Mouse (Mus musculus) heart, postnatal 0 days (tissue): Measurements from ENCODE around the gene Gabbr1. TPM values are rescaled to one million over a fixed set of nuclear protein-coding genes. Genes with fewer than 3 reads are reported as not detected.

ENCODE experiments used
- ATAC-seq: fragments of 200-750 bp; cut with Nextera tagmentation; 2 replicates; pipeline ENCODE4 v1.8.0; 2017; ENCODE audit warnings: low read depth, moderate number of reproducible peaks, moderate library complexity; ENCODE audit not compliant: insufficient read depth
- DNase-seq: peaks from one replicate; pipeline ENCODE4 v3.0.0-alpha.2; 2016; ENCODE audit warnings: low spot score
- H3K27ac ChIP-seq: fragments of 300-500 bp; sonication (generic); 2 replicates; pipeline ENCODE4 v1.5.1; 2014; ENCODE audit warnings: low read depth, mild to moderate bottlenecking
- H3K27me3 ChIP-seq: fragments of 300-500 bp; sonication (generic); 2 replicates; pipeline ENCODE4 v1.6.1; 2014; ENCODE audit warnings: low read length, mixed read lengths; ENCODE audit not compliant: control insufficient read depth, insufficient read depth
- H3K36me3 ChIP-seq: fragments of 300-500 bp; sonication (generic); replicated peaks from 2 replicates; pipeline ENCODE4 v1.6.1; 2014; ENCODE audit warnings: low read length, mixed read lengths; ENCODE audit not compliant: control insufficient read depth, insufficient read depth
- H3K4me1 ChIP-seq: fragments of 300-500 bp; sonication (generic); 2 replicates; pipeline ENCODE4 v1.6.1; 2014; ENCODE audit warnings: antibody characterized with exemption; ENCODE audit not compliant: control insufficient read depth, insufficient read depth
- H3K4me2 ChIP-seq: fragments of 300-500 bp; sonication (generic); 2 replicates; pipeline ENCODE4 v1.6.1; 2014; ENCODE audit warnings: low read depth, mild to moderate bottlenecking, low read length, moderate library complexity
- H3K4me3 ChIP-seq: fragments of 300-500 bp; sonication (generic); 2 replicates; pipeline ENCODE4 v1.5.1; 2014; ENCODE audit warnings: low read depth, low read length
- H3K9ac ChIP-seq: fragments of 300-500 bp; sonication (generic); replicated peaks from 2 replicates; pipeline ENCODE4 v1.6.1; 2014; ENCODE audit warnings: low read depth, low read length, mixed read lengths
- H3K9me3 ChIP-seq: fragments of 300-500 bp; sonication (generic); replicated peaks from 2 replicates; pipeline ENCODE4 v1.6.1; 2016; ENCODE audit warnings: low read length; ENCODE audit not compliant: control insufficient read depth
- CTCF ChIP-seq: IDR thresholded peaks from 2 replicates; pipeline ENCODE4 v1.5.1; 2016; ENCODE audit warnings: antibody characterized with exemption, control low read depth, low read depth
- EP300 ChIP-seq: IDR thresholded peaks from 2 replicates; pipeline ENCODE4 v1.6.1; 2016; ENCODE audit warnings: antibody characterized with exemption, low read depth
- WGBS: fragments of 180-500 bp; shearing (Covaris S2); extraction: QIAGEN DNeasy Blood & Tissue Kit; methylation state at CpG from one replicate; pipeline ENCODE4 v1.1.7; 2014; 5-methylcytosine and 5-hydroxymethylcytosine counted together
- polyA plus RNA-seq: library from polyadenylated mRNA; unstranded; fragments of >200 nt; fragmentation: Nextera tagmentation; extraction: Ambion mirVana; gene quantifications from 2 replicates; pipeline ENCODE4 v1.2.1, GENCODE M21; 2015
- total RNA-seq: library from RNA; depleted of rRNA; stranded (reverse); fragments of >200 nt; gene quantifications from 2 replicates; pipeline ENCODE4 v1.2.3, GENCODE M21; 2014; ENCODE audit warnings: low replicate concordance

Gabbr1 gene
- total and polyA plus RNA-seq, 2 experiments from 2014 or later, result 1.8 to 4.8 TPM

DNA sequence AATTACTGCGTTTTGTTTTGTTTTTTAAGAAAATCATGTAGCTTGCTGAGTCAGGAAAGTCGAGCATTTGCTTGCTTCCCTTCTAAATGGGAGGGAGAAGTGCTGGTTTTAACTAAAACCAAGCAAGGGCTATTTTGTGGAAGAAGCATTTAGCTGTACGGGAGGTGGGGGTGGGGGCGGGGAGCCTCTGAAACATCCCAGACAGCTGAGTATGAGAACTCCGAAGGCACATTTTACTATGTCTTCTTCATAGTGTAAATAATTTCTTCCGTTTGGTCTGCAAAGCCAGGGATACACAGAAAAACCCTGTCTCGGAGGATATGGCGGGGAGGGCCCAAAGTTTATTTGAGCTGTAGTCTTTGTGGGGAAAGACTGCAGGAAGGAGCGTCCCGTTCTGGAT lies 17.6 kb upstream of the Gabbr1 start:
- TF ChIP-seq CTCF, result no peak
- no peak for TF ChIP-seq EP300

GRCm38 (mm10) chr17:37028683-37029120 lies 17.1 kb upstream of the Gabbr1 start:
- peak overlapping the region; percentile 61 for H3K4me2 ChIP-seq

More for the DNA sequence above, 17.6 kb upstream of the Gabbr1 start:
- H3K27ac ChIP-seq, result peak overlapping the region; percentile 68
- H3K4me1 ChIP-seq, result no peaks in the 10 kb centered on the region
- peak overlapping the region; percentile 61 for H3K4me2 ChIP-seq
- DNase-seq (no peak), ATAC-seq (no peak)
- 7% methylated on average over 10 of the region's 10 CpGs for WGBS
- H3K36me3 ChIP-seq, result no peaks in the 10 kb centered on the region
- H3K9ac ChIP-seq, result no peak overlapping the region
- H3K9me3 ChIP-seq, result no peaks in the 10 kb centered on the region
- H3K4me3 ChIP-seq, result peak overlapping the region; percentile 58
- H3K27me3 ChIP-seq, result no peaks in the 10 kb centered on the region

GRCm38 (mm10) chr17:37029162-37029561 lies 16.6 kb upstream of the Gabbr1 start:
- 72% methylated on average over 8 of the region's 8 CpGs for WGBS
- Histone ChIP-seq H3K27me3 (no peaks in the 10 kb centered on the region), H3K27ac (peak overlapping the region; percentile 68), H3K9ac (no peak overlapping the region), H3K9me3 (no peaks in the 10 kb centered on the region), H3K4me3 (peak overlapping the region; percentile 58), H3K4me2 (peak overlapping the region; percentile 61), H3K4me1 (no peaks in the 10 kb centered on the region), H3K36me3 (no peaks in the 10 kb centered on the region)
- ATAC-seq (no peak), DNase-seq (no peak)
- TF ChIP-seq EP300 (no peak), CTCF (no peak)

More at GRCm38 (mm10) chr17:37028683-37029120, 17.1 kb upstream of the Gabbr1 start:
- Histone ChIP-seq H3K4me1 (no peaks in the 10 kb centered on the region), H3K36me3 (no peaks in the 10 kb centered on the region), H3K9me3 (no peaks in the 10 kb centered on the region), H3K9ac (no peak overlapping the region; the same call in 1 of the 2 replicates), H3K4me3 (peak overlapping the region; percentile 58), H3K27me3 (no peaks in the 10 kb centered on the region), H3K27ac (peak overlapping the region; percentile 68)
- ATAC-seq (peak; percentile 99), DNase-seq (peak; percentile 94)
- TF ChIP-seq CTCF (no peak), EP300 (no peak)
- WGBS, result 1% methylated on average over 14 of the region's 14 CpGs

GRCm38 (mm10) chr17:37039127-37039894 lies 6.5 kb upstream of the Gabbr1 start:
- Histone ChIP-seq H3K4me3 (no peak overlapping the region), H3K27me3 (no peaks in the 10 kb centered on the region), H3K4me2 (no peak overlapping the region), H3K4me1 (no peaks in the 10 kb centered on the region), H3K27ac (no peak overlapping the region), H3K36me3 (no peaks in the 10 kb centered on the region), H3K9me3 (no peaks in the 10 kb centered on the region), H3K9ac (no peak overlapping the region)
- no peak for TF ChIP-seq CTCF
- no peak for TF ChIP-seq EP300
- ATAC-seq (no peak), DNase-seq (no peak)
- WGBS, result 61% methylated on average over 2 of the region's 2 CpGs

DNA sequence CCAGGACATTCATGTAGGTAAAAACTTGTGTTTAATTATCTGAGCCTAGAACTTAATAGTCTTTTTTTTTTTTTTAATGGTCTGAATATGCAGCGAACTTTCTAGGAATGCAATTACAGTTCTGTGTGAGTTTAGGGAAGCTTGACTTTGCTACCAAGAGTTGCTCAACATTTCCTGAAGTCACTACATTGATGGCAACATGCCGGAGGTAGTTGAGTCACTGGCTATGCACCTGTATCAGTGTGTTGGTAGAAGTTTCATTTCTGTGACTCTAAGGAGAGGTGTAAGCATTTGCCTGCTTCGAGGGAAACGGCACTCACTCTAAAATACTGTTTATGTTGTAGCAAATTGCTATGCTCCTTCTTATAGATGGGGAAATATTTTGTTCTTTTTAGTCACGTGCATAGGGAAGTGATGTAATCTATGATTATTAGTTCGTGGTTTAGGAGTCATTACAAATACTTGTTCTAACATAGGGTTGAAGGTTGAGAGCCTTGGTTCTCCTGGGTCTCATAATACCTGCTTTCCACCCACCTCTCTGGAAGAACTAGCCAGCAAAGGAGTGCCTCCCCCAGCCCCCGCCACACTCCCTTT lies 1.0 kb upstream of the Gabbr1 start:
- no peak for TF ChIP-seq EP300
- no peak for TF ChIP-seq CTCF
- Histone ChIP-seq H3K9ac (no peak overlapping the region), H3K4me1 (peaks cover 13% of the 10 kb centered on the region), H3K4me3 (0 out of 2 replicates have a peak overlapping the region, but pooled peaks have one; percentile 72), H3K36me3 (no peaks in the 10 kb centered on the region), H3K27me3 (peaks cover 25% of the 10 kb centered on the region), H3K27ac (no peak overlapping the region), H3K4me2 (no peak overlapping the region; the same call in 1 of the 2 replicates), H3K9me3 (no peaks in the 10 kb centered on the region)
- 66% methylated on average over 7 of the region's 7 CpGs for WGBS
- no peak for DNase-seq
- no peak for ATAC-seq
